Comparison of ENCODE assay signal across 20 mouse cellular contexts in genomic region chr10:83328791-83329190, GRCm38 (mm10). TPM values are rescaled to one million over a fixed set of nuclear protein-coding genes. Genes with fewer than 3 reads are reported as not detected.
DNase-seq lines count a peak whose midpoint lies in the region; ATAC-seq and TF ChIP-seq lines count a peak whose summit lies in the region.
"Had no signal": no experiment of that assay in that cellular context is flagged by ENCODE, and none has a peak within 500 bp of the region (broad histone marks: within the 10 kb centered on the region; RNA-seq: fewer than 3 reads in every experiment).

No protein-coding gene starts in this region.

- no peak overlapping the region for H3K4me3 ChIP-seq in lung, embryonic 15.5 days
- H3K4me3 ChIP-seq in bone marrow macrophage, adult 2 months (ENCODE audit: insufficient read depth, low read length): no peak overlapping the region
- no peak overlapping the region for H3K4me3 ChIP-seq in embryonic facial prominence, embryonic 14.5 days (ENCODE audit: low read depth, low read length)
- H3K4me3 ChIP-seq in heart, embryonic 12.5 days: no peak overlapping the region
- H3K4me3 ChIP-seq: forebrain, embryonic 13.5 days; heart, adult 2 months; hindbrain, embryonic 15.5 days had no signal

- 0 out of 2 replicates have a peak, but pooled peaks have one; percentile 19 for ATAC-seq in lung, embryonic 15.5 days (ENCODE audit: borderline replicate concordance, extremely low read depth, low FRiP score, low TSS enrichment)
- peak; percentile 12; the same call in 1 of the 2 replicates for ATAC-seq in embryonic facial prominence, embryonic 14.5 days (ENCODE audit: low read depth)
- ATAC-seq in heart, embryonic 12.5 days (ENCODE audit: insufficient number of reproducible peaks, low FRiP score): no peak
- no peak for ATAC-seq in CD4-positive, CD25-positive, alpha-beta regulatory T cell, adult 4 months
- ATAC-seq: forebrain, embryonic 13.5 days; forebrain, postnatal 0 days had no signal

- no peak for TF ChIP-seq CTCF in bone marrow macrophage, adult 2 months (IDR thresholded peaks at IDR 0.05; ENCODE audit: low read depth, low read length)

- no peak overlapping the region for H3K4me2 ChIP-seq in lung, embryonic 15.5 days
- no peak overlapping the region for H3K4me2 ChIP-seq in embryonic facial prominence, embryonic 14.5 days (ENCODE audit: low read depth, low read length)
- H3K4me2 ChIP-seq in heart, embryonic 12.5 days: no peak overlapping the region
- H3K4me2 ChIP-seq: forebrain, embryonic 13.5 days; heart, embryonic 11.5 days; hindbrain, embryonic 15.5 days had no signal

- no peak overlapping the region for H3K27ac ChIP-seq in lung, embryonic 15.5 days
- peak overlapping the region; percentile 8; the same call in 1 of the 2 replicates for H3K27ac ChIP-seq in bone marrow macrophage, adult 2 months (ENCODE audit: insufficient read depth, low read depth, low read length)
- peak overlapping the region; percentile 70 for H3K27ac ChIP-seq in embryonic facial prominence, embryonic 14.5 days (replicated peaks; ENCODE audit: low read depth, low read length)
- no peak overlapping the region for H3K27ac ChIP-seq in heart, embryonic 12.5 days (ENCODE audit: poor library complexity, severe bottlenecking)
- H3K27ac ChIP-seq: forebrain, embryonic 13.5 days; heart, adult 2 months; hindbrain, embryonic 15.5 days had no signal

- no peaks in the 10 kb centered on the region for H3K4me1 ChIP-seq in lung, embryonic 15.5 days
- peaks cover 46% of the 10 kb centered on the region for H3K4me1 ChIP-seq in bone marrow macrophage, adult 2 months (ENCODE audit: control insufficient read depth, insufficient read depth, low read length)
- H3K4me1 ChIP-seq in embryonic facial prominence, embryonic 14.5 days (ENCODE audit: control insufficient read depth, insufficient read depth, low read length): no peaks in the 10 kb centered on the region
- H3K4me1 ChIP-seq in heart, embryonic 12.5 days (replicated peaks): no peaks in the 10 kb centered on the region
- H3K4me1 ChIP-seq: forebrain, embryonic 13.5 days; hindbrain, embryonic 15.5 days had no signal

- WGBS in lung, embryonic 15.5 days: 57% methylated on average over 5 of the region's 5 CpGs
- 61% methylated on average over 5 of the region's 5 CpGs for WGBS in embryonic facial prominence, embryonic 14.5 days
- 80% methylated on average over 5 of the region's 5 CpGs for WGBS in heart, embryonic 12.5 days

- H3K9ac ChIP-seq in lung, embryonic 15.5 days: no peak overlapping the region
- H3K9ac ChIP-seq in embryonic facial prominence, embryonic 14.5 days (ENCODE audit: low read depth, low read length): no peak overlapping the region
- H3K9ac ChIP-seq in heart, embryonic 12.5 days: no peak overlapping the region
- H3K9ac ChIP-seq: forebrain, embryonic 13.5 days; forebrain, postnatal 0 days; hindbrain, embryonic 15.5 days had no signal

- no peaks in the 10 kb centered on the region for H3K27me3 ChIP-seq in lung, embryonic 15.5 days
- H3K27me3 ChIP-seq in embryonic facial prominence, embryonic 14.5 days (replicated peaks; ENCODE audit: control insufficient read depth, insufficient read depth, low read length): peaks cover under 1% of the 10 kb centered on the region; the same call in 1 of the 2 replicates
- H3K27me3 ChIP-seq in heart, embryonic 12.5 days (replicated peaks): peaks cover 11% of the 10 kb centered on the region
- H3K27me3 ChIP-seq: hindbrain, embryonic 15.5 days had no signal

- no peaks in the 10 kb centered on the region for H3K36me3 ChIP-seq in lung, embryonic 15.5 days
- H3K36me3 ChIP-seq in embryonic facial prominence, embryonic 14.5 days (ENCODE audit: control insufficient read depth, insufficient read depth, low read length): no peaks in the 10 kb centered on the region
- no peaks in the 10 kb centered on the region for H3K36me3 ChIP-seq in heart, embryonic 12.5 days
- H3K36me3 ChIP-seq: hindbrain, embryonic 15.5 days had no signal

- H3K9me3 ChIP-seq in lung, embryonic 15.5 days: no peaks in the 10 kb centered on the region
- H3K9me3 ChIP-seq in embryonic facial prominence, embryonic 14.5 days (ENCODE audit: control insufficient read depth, low read length): no peaks in the 10 kb centered on the region
- H3K9me3 ChIP-seq in heart, embryonic 12.5 days (replicated peaks): no peaks in the 10 kb centered on the region
- H3K9me3 ChIP-seq: forebrain, embryonic 13.5 days; hindbrain, embryonic 15.5 days had no signal

- no peak for TF ChIP-seq POLR2A in bone marrow macrophage, adult 2 months (IDR thresholded peaks at IDR 0.05; ENCODE audit: borderline replicate concordance, low read depth, low read length)

- no peak for DNase-seq in lung, postnatal 10 days
- DNase-seq in embryonic facial prominence, embryonic 14.5 days (ENCODE audit: low spot score): peak; percentile 37
- DNase-seq in lung, postnatal 36 days: peak; percentile 43
- DNase-seq: adrenal gland, adult 8-10 months; adrenal gland, postnatal 36 days; cerebellum, adult 11 months; cerebellum, adult 8-10 months; cerebellum, postnatal 14 days; embryo, embryonic 11 days; forebrain, postnatal 0 days; gastrocnemius, postnatal 14 days; heart, adult 2 months; heart, postnatal 36 days had no signal

RNA-seq across cellular contexts. Expression of gene Slc41a2, which starts 8.9 kb away (rescaled TPM):
- 0.73 and 0.79 TPM in 2 replicates for polyA plus RNA-seq in lung, embryonic 15.5 days (2015; fragmentation: Nextera tagmentation; extraction: Ambion mirVana)
- polyA plus RNA-seq in bone marrow macrophage, adult 2 months (2012; ENCODE audit: insufficient read depth, insufficient read length, missing spikeins): 18.8 and 20.4 TPM in 2 replicates
- 3.9 and 4.9 TPM in 2 replicates for polyA plus RNA-seq in embryonic facial prominence, embryonic 14.5 days (2014; fragmentation: Nextera tagmentation; extraction: Ambion mirVana)
- 0.77 and 1.0 TPM in 2 replicates for polyA plus RNA-seq in heart, embryonic 12.5 days (2016; fragmentation: Nextera tagmentation; extraction: Ambion mirVana)
- polyA plus RNA-seq in CD4-positive, CD25-positive, alpha-beta regulatory T cell, adult 4 months (2017; shearing (Covaris generic)): 1 to 10 TPM in 1 of 2 experiments, not detected in 1; 2.0 TPM

RNA-seq across cellular contexts. Expression of gene D10Wsu102e, which starts 31.2 kb away (rescaled TPM):
- polyA plus RNA-seq in lung, embryonic 15.5 days (2015; fragmentation: Nextera tagmentation; extraction: Ambion mirVana): 0.65 and 0.67 TPM in 2 replicates
- 0.54 and 0.61 TPM in 2 replicates for polyA plus RNA-seq in bone marrow macrophage, adult 2 months (2012; ENCODE audit: insufficient read depth, insufficient read length, missing spikeins)
- 0.60 and 0.63 TPM in 2 replicates for polyA plus RNA-seq in embryonic facial prominence, embryonic 14.5 days (2014; fragmentation: Nextera tagmentation; extraction: Ambion mirVana)
- polyA plus RNA-seq in heart, embryonic 12.5 days (2016; fragmentation: Nextera tagmentation; extraction: Ambion mirVana): 0.59 and 0.62 TPM in 2 replicates
- 1 to 10 TPM; 1.0 to 1.2 TPM for polyA plus RNA-seq in CD4-positive, CD25-positive, alpha-beta regulatory T cell, adult 4 months (2017; shearing (Covaris generic))

Comparison
In these comparisons a context has a peak if more than half of its experiments do, and no peak if none do; other contexts are left out.
1. ATAC-seq: peak in lung, embryonic 15.5 days (single experiment) and embryonic facial prominence, embryonic 14.5 days (single experiment); none in heart, embryonic 12.5 days (single experiment) and CD4-positive, CD25-positive, alpha-beta regulatory T cell, adult 4 months (single experiment).
2. H3K27ac ChIP-seq: peak in bone marrow macrophage, adult 2 months (single experiment) and embryonic facial prominence, embryonic 14.5 days (single experiment); none in lung, embryonic 15.5 days (single experiment) and heart, embryonic 12.5 days (single experiment).